Mouse (Mus musculus) A20 (cell line): Measurements from ENCODE around the gene Zfy1.
"Not testable (repeated sequence)": the region's sequence is repeated elsewhere in the genome, so short reads cannot be mapped to it uniquely, and the experiment has no call there.

ENCODE experiments used
- DNase-seq: peaks from one replicate; pipeline ENCODE4 v3.0.0-alpha.2; 2011; ENCODE audit warnings: low read depth, low spot score

The Zfy1 gene

DNA sequence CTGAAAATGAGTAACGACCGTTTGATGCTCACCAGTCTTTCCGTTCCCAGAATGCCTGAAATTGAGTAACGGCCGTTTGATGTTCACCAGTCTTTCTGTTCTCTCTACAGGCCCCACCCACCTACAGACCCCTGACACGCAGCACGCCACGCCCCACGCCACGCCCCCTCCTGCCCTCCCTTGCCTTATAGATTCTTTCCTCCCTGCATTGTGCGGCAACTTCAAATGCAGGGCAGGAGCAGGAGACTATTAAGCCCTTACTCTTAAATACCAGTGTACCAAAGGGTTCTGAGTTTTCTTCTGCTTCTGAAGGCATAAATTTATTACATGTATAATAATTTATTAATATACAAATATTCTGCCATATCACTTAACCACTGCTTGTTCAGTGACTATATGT is at the start of gene Zfy1:
TSS of gene Zfy1 (minus strand) at position 101 of the 400 bp plus-strand sequence.
- not testable (repeated sequence) for DNase-seq

DNA sequence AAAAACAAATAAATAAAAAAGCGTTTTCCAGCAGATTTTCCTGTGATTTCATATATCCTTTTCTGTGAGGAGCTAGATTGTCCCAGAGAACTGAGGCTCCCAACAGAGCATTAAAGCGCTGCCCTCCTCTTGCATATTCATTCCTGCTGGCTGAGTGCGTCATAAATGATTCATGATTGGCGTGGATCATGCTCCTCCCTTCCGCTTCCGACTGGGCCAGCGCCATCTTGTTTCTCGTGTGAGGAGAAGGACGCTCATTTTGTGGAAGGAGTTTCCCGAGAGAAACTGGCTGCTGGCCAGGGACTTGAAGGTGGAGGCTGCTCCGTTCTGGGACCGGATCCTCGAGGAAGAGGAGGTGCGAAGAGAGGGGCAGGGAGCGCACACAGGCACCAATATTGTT is 21.2 kb upstream of the Zfy1 start, which contains the start of gene Uba1y:
TSS of gene Uba1y (plus strand) at position 254 of the 400 bp plus-strand sequence.
- no peak for DNase-seq

DNA sequence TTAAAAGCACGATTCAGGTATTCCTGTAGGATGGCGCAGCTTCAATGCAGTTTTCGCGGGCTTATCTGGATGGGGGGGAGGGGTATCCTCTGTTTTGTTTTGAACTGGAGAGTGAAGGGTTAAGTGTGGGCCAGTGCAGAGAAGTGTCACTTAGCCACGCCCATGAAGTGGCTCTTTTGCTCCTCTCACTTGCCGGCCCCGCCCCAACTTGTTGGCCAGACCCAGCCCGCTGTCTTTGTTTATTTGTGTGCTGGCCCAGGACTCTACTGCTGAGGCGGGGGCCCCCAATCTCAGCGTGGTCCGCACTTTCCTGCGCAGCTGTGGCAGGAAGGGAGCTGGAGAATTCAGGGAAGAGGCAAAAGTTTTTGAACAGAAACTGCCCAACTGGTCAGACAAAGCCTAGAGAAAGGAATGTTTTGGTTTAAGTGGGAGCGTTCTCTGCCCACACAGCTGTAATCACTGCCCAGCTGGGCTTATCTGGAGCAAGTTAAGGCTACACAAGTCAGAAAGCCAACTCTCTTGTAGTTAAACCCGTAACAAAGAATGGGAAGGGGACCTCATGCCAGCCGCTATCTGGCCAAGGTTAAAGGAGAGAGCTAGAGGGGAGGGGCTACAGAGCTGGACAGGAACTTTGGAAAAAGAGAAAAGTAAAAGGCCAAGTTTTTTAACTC is 11.9 kb upstream of the Zfy1 start:
- no peak for DNase-seq
